Mouse (Mus musculus) liver (tissue): Measurements from ENCODE around the gene Sec23b.
"Not testable (repeated sequence)": the region's sequence is repeated elsewhere in the genome, so short reads cannot be mapped to it uniquely, and the experiment has no call there.

Experiments
- DNase-seq: peaks from one replicate; pipeline ENCODE4 v3.0.0-alpha.2; 2020; ENCODE audit warnings: mixed read lengths

Gene Sec23b

DNA sequence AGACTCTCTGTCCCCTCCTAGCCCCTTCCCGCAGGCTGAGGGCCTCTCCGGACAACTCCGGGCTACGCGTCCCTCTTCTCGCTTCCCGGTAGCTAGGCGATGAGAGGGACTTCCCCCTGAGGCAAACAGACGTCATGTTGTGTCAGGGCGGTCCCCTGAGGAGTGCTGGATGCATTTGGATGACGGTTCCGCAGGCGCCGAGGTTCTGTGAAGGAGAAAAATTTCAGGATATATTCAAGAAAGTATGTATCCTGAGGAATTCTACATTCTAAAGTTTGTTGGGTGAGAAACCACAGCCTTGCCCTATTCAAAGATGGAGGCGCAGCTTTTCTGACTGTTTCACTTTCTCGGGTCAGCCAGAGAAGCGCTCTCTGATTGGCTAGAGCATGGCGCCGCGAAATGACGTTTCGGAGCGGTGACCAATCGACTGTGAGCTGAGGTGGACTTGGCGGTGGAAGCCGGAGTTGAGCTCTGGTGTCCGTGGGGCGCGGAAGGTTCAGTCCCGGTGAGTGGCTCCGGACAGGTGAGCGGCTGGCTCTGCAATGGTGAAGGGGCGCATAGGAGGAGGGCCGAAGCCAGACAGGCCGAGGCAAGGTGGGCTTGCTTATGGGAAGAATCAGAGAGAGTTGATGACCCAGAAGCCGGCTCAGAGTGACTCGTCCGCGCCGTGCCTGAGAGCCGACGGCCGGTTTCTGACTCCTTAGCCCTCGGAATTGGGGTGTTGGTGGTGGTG, at the start of gene Sec23b:
Sec23b (plus strand) TSS at position 410 of the 733 bp plus-strand sequence.
- DNase-seq = peak; percentile 95

GRCm38 (mm10) chr2:144514619-144515018, 41.4 kb upstream of the Sec23b start:
- no peak for DNase-seq

DNA sequence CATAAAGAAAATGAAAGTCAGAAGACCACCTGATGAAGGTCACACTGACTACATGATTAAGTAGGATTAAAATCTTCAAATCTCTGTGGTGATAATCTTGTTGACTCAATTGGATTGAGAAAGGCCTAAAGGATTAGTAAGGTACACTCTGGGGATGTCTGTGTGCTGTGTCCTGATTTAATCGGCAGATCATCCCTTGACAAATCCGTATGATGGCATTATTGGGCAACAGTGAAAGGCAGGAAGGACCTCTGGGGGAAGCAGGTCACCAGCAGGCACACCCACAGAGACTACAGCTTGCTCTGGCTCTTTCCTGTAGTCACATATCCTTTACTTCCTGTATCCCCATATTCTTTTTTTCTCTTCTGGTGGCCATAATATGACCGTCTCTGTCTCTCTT, 36.3 kb upstream of the Sec23b start:
- DNase-seq = no peak

GRCm38 (mm10) chr2:144525856-144526255, 30.2 kb upstream of the Sec23b start:
- DNase-seq = no peak

DNA sequence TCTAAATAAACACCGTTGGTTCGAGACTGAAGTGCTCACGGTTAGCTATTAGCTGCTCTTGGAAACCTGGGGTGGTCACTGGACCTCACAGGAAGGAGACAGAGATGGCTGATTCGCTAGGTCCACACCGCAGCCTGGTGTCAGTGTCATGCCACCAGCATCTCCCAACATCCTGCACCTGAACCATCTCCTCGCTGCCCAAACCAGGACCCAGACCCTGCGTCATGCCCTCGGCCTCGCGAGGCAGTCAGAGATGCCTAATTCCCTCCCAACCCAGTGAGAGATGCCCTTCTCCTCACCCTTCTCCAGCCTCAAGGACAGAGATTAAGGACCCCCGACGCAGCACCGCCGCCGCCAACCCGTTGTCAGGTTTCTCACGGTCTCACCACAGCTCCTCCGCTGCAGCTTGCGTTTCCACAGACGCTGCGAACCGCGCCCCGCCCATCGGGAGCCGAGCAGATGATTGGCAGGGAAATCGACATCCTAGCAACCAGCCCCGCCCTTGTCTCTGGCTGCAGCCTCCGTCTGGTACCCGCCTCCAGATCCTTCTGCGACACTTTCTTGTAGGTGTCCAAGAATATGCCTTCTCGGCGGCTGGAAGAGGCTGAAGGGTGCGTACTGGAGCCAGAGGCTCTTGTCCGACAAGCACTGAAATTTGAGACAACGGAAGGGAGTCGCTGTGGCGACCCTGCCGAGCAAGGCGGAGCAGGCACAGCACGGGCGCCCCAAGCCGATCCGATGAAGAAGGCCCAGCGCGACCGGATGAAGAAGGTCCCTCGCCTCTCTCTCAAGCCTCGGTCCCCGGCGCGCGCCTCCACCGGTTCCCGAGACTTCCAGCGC, 28.8 kb upstream of the Sec23b start, which contains the start of the genes Dzank1 and Polr3f:
Dzank1 (minus strand) TSS at position 434 of the 840 bp plus-strand sequence.
Polr3f (plus strand) TSS at position 738 of the 840 bp plus-strand sequence.
- peak; percentile 95 for DNase-seq

- no peak for DNase-seq
These were observed 28.2 kb upstream of the Sec23b start for GRCm38 (mm10) chr2:144527821-144528174.

DNA sequence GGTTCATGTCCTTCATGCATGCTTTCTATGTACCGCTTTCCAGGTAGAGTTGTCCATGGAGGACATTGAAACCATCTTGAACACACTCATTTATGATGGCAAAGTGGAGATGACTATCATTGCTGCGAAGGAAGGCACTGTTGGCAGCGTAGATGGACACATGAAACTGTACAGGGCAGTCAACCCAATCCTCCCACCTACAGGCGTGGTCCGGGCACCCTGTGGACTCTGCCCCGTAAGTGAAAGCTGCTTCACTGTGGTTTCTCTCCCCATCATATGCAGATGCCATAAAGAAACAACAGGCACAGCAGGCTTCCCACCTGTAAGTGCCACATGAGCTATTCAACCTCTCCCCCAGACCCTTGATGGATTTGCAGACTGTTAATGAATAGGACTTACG, 18.9 kb upstream of the Sec23b start:
- no peak for DNase-seq

DNA sequence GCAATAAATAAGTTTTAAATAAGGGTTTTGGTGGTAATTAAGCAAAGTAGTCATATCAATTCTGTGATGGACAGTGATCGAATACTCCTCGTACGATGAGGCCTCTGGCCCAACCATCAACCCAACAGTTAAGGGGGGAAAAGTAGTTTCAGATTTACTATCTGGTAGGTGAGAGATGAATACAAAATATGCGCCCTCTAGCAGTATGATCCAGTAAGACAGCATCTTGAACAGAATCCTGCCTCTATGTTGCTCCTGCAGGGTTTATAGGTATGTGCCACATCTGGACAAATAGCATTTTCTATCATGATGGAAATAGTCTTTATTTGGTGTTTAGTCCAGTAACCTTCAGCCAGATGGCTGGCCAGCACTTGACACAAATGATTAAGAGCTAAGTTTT, 14.8 kb upstream of the Sec23b start:
- no peak for DNase-seq

GRCm38 (mm10) chr2:144543670-144544069, 12.4 kb upstream of the Sec23b start:
- DNase-seq = no peak

GRCm38 (mm10) chr2:144544630-144545029, 11.4 kb upstream of the Sec23b start:
- no peak for DNase-seq

GRCm38 (mm10) chr2:144545061-144545460, 11.0 kb upstream of the Sec23b start:
- DNase-seq = no peak

- no peak for DNase-seq
These were observed 10.5 kb upstream of the Sec23b start for GRCm38 (mm10) chr2:144545481-144545880.

- no peak for DNase-seq
These were observed 8.5 kb upstream of the Sec23b start for GRCm38 (mm10) chr2:144547559-144547958.

DNA sequence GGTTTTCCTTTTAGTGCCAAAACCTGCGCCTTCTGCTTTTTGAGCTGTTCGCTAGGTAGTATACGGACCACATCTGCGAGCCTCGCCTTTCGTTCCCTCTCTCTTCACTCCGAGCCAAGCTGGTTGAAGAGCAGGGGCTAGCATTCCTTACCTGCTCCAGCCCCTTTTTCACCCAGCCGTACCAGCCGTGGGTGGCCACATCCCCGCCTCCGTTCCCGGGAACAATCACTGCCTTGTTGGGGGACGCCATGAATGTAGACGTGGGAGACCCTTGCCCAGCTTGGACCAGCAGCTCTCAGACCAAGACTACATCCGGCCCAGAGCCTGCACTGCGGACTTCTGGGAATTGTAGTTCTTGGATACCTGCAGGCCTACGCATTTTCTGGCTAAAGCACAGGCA, 5.5 kb upstream of the Sec23b start, which contains the start of gene Rbbp9:
Rbbp9 (minus strand) TSS at position 341 of the 400 bp plus-strand sequence.
- DNase-seq = peak; percentile 60

DNA sequence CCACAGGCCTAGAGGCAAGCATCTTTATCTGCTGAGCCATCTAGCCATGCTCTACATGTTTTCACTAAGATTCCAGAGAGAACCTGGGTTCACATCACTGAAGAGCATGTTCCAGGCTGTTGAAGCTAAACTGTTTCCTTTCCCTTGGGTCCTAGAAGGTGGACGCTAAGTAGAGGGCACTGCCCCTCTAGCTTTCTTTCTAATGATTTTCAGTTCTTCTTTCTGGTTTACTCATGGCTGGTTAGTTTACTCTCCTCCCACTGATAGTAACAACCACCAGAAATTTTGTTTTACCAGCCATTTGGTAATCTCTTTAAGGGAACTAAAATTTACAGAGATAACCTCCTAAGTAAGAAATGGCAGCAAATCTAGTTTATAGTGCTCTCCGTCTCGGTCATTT, 2.1 kb upstream of the Sec23b start:
- no peak for DNase-seq

GRCm38 (mm10) chr2:144555286-144555819, 676 bp upstream of the Sec23b start:
- peak; percentile 7 for DNase-seq

DNA sequence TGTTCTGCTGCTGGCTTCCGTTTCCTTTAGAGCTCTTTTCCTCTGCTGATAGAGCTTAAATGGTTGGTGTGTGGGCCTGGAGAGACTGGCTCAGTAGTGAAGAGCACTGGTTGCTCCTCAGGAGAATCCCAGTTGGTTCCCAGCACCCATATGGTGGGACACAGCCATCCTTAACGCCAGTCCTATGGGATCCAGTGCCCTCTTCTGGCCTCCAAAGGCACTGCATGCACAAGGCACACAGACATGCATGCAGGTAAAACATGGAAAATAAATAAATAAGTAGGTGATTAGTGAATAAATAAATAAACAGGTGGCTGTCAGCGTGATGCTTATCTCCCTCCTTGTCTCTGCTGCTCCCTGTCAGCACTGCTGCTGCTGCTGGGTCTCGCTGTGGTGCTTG, 32.7 kb downstream of the Sec23b start:
- no peak for DNase-seq

DNA sequence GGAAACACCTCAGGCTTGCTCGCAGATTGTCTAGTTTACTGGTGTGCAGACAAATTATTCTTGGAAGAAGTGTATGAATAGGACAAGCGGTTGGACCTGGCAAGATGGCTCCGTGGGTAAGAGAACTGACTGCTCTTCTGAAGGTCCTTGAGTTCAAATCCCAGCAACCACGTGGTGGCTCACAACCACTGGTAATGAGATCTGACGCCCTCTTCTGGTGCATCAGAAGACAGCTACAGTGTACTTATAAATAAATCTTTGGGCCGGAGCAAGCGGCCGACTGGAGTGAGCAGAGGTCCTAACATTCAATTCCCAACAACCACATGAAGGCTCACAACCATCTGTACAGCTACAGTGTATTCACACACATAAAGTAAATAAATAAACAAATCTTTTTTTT, 37.0 kb downstream of the Sec23b start:
- not testable (repeated sequence) for DNase-seq

GRCm38 (mm10) chr2:144593951-144594651, 38.1 kb downstream of the Sec23b start, which contains the start of gene Smim26:
Gene Smim26, plus strand, starts transcription at chr2:144594054.
- DNase-seq = peak; percentile 81

- no peak for DNase-seq
These were observed 42.0 kb downstream of the Sec23b start for GRCm38 (mm10) chr2:144598006-144598405.

DNA sequence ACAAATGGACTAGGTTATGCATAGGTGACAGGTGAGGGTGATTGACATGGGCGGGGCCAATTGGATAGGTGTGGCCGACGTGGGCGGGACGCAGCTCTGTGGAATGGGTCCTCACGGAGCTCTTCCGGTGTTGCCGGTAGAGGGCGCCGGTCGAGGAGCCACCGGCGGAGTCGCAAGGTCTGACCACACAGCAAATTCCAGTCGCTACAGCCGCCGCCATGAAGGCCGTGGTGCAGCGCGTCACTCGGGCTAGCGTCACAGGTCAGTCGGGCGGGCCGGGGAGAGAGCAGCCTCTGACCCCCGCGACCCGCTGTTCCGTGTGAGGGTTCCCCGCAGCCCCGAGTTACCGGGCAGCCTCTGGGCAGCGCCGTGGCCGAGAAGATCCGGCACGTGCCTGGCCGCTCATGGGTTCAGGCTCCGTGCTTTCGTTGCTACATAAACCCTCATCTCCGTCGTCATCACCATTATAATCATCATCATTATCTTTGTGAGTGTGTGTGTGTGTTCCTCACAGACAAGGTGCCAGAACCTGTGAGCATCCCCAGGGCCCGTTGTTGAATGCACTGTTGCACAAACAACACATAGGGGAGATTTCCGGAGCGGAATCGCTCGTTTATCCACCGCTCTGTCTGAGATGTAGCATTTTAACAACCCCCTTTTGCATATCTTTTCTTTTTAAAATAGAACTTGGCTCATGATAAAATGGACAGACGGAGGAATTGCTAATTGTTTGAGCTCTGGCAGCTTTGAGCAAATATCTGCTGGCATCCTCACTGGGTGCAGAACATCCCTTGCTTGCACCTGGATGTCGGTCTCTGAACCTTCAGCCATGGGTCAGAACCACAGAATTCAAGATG, 44.0 kb downstream of the Sec23b start, which contains the start of gene Dtd1:
Dtd1 (plus strand) TSS at position 67 of the 857 bp plus-strand sequence.
- DNase-seq = peak; percentile 94

- no peak for DNase-seq
These were observed 45.5 kb downstream of the Sec23b start for GRCm38 (mm10) chr2:144601576-144601975.
